Mouse (Mus musculus) kidney, postnatal 25 days (tissue): ENCODE measurements around the gene Unkl.

Experiments
- DNase-seq, 2 experiments: peaks; one replicate each; pipeline ENCODE4 v3.0.0; 2021; ENCODE audit warnings: mixed read lengths in 2 of 2

The Unkl gene

GRCm38 (mm10) chr17:25188150-25189031 lies at the start of gene Unkl:
Gene Unkl (plus strand): TSS chr17:25188397.
- peak; percentile 75 to 84 for DNase-seq

DNA sequence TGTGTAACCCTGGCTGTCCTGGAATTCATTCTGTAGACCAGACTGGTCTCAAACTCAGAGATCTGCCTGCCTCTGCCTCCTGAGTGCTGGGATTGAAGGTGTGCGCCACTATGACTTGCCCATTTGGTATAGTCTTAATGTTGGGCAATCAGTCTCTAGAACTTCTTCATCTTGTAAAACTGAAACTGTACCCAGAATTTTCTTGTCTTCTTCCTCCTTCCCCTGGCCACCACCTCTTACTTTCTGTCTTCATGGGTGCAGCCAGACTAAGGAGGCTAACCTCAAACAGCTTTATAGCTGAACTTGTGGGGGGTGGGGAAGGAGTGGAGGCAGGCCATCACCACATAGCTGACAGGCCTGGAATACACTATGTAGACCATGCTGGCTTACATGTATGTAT lies 49.4 kb upstream of the Unkl start:
- no peak for DNase-seq

DNA sequence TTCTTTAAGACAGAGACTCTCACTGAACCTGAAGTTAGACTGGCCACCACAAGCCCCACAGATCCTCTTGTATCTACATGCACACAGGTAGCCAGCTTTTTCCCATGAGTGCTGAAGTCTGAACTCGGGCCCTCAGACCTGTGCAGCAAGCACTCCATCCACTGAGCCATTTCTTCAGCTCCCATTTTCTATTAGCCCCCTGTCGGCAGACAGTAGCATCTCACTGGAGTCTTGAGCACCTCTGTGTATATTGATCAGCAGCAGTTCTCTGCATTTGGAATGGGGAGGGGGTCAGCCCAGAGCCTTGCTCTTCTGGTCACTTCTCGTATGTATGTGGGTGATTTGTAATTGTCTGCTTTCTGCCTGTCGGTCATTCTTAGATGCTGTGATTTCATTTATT lies 48.2 kb upstream of the Unkl start:
- DNase-seq, result no peak

DNA sequence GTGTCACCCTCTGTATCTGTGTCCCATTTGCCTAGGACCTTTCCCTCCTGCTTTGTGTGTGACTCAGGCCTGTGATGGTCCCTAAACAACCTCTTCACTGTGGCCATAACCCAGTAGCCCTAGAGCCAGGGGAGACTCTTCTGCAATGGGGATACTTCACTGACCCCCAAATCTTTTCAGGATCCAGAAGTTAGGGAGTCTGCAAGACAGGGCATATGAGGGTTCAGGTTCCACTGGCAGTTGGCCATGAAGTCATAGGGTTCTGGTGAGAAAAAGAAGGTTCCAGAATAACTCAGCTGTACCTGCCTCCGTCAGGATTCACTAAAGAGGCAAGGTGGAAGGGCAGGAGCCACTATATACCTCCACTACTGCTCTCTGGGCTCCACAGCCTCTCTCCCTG lies 26.0 kb upstream of the Unkl start, which contains the start of gene Ccdc154:
Ccdc154 (plus strand) TSS at position 301 of the 400 bp plus-strand sequence.
- no peak for DNase-seq

DNA sequence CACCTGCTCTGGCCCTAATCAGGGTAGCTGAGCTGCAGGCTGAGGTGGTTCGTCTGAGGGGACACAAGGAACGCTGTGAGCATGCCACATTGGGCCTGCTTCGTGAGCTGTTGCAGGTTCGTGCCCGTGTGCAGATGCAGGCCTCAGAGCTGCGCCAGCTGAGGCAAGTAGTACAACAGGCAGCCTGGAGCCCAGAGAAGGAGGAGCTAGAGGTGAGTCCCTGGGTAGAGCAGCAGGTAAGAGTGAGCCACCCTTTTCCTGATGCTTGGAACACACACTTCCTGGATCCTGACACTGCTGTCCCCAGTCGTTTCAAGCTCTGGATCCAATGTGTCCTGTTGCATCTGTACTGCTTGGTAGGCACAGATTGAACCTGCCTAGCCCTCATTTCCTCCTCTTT lies 24.8 kb upstream of the Unkl start:
- no peak for DNase-seq

GRCm38 (mm10) chr17:25164770-25165169 lies 23.4 kb upstream of the Unkl start:
- DNase-seq, result no peak

- DNase-seq, result no peak
Measured at GRCm38 (mm10) chr17:25165970-25166671, 22.1 kb upstream of the Unkl start.

GRCm38 (mm10) chr17:25169706-25170105 lies 18.5 kb upstream of the Unkl start:
- no peak for DNase-seq

DNA sequence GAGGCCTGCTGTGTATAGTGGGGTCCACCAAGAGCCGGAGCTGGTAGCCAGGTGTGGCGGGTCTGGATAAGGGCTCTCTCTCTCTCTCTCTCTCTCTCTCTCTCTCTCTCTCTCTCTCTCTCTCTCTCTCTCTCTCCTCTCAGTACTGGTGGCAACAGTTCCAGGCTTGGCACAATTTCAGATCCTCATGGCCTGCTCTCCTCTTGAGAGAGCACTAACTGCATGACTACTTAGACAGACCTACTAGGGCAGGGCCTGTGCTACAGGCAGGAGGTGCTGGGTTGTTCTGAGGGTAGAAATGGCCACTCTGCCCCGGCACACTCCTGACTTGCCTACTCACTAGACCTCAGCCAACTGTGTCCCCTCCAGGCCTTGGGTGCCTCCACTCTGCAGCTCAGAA lies 15.6 kb upstream of the Unkl start:
- DNase-seq, result no peak

DNA sequence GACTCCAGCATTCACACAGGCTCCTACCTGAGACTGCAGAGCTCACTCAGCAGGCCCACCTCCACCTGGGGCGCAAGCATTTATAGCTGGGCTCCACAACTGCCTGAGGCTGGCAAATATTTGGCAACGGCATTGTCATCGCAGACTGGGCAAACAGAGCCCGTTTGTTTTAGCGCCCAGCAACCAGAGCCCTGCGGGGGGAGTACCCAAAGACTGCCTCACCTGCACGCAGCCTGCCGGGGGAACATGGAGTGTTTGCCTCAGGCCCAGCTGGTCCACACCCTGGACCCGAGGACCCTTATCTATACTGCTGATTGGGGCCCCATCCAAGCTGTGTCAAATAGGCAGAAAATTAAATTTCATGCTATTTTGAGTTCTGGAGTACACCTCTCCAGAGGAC lies 12.8 kb upstream of the Unkl start, which contains the start of gene Gm38655:
Gm38655 (minus strand) TSS at position 61 of the 400 bp plus-strand sequence.
- no peak for DNase-seq

DNA sequence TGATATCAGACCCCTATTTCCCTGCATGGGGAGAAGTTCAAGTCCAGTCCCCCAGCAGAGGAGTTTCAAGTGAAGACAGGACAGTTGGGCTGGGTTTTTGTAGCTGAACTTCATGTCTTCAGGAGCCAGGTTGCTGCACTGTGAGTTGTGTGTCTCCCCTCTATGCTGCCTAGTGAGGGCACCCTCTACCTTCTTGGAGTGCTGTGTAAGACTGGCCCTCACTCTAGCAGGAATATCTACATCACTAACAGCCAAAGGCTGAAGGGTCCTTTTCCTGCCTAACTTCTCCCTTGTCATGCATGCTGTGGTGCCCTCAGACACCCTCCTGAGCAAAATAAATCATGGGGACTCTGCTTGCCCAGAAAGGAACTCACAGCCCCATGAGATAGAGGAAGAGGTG lies 5.0 kb upstream of the Unkl start:
- no peak for DNase-seq

- peak; percentile 99 for DNase-seq
Measured at GRCm38 (mm10) chr17:25184129-25184691, 4.0 kb upstream of the Unkl start, which contains the start of gene BC003965. Gene BC003965 (plus strand): TSS chr17:25184554.

DNA sequence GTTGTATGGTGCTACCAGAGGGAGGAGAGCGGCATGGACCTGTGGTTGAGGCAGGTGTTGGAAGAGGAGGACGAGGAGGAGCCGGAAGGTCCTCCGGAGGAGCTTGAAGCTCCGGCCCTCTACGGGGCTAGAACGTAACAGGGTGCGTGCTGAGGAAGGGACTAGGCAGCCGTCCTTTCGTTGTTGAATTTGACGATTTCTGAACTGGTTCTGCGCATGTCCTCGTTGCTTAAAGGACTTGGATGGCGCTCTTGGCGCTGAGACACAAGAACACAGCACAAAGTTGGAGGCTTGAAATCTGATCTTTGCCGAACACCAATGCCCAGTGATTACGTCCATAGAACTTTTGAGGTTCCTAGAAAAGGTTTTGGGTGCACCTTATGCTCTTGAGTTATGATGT lies 3.2 kb upstream of the Unkl start:
- DNase-seq, result no peak

DNA sequence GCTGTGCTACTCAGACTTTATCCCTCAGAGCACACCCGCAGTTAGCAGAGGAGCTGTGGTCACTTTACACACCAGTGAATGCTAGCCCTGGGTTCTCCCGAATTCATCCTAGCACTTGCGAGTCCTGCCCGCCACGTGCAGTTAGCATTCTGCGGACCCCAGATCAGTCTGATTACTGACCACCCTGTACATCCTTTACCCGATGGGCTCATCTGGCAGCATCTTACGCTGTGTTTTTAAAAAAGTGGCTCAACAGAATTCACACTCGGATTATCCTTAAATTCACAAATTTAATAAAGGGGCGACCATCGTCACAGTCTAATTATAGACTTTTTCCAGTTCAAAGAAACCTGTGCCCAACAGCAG lies 430 bp upstream of the Unkl start:
- no peak for DNase-seq

DNA sequence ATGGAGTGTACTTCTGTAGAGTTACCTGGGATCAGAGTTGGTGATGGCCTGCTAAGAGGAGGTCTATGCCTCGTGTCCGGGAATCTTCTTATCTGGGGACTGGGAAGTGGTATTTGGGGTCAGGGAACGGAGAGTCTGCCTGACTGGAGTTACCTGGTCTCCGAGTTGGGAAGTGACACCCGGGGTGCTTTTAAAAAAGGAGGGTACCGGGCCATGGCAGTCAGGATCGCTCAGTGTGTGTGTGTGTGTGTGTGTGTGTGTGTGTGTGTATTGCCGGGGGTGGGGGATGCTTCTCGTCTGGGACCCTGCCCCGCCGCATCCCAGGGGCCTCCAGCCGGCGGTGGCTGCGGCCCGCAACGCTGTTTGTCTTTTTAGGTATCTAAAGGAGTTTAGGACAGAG lies 894 bp downstream of the Unkl start:
- no peak for DNase-seq

DNA sequence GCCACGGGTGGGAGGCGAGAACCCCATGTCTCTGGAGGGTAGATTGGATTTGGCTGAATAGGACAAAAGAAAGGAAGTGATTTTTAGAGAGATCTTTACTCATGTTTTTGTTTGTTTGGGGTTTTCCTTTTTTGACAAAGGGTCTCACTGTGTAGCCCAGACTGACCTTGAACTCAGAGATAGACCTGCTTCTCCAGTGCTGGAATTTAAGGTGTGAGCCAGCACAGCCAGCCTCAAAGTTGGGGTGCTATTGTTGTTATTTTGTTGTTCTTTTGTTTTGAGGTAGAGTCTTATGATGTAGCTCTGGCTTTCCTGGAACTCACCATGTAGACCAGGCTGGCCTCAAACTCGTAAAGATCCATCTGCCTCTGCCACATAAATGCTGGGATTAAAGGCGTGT lies 14.2 kb downstream of the Unkl start:
- DNase-seq, result no peak

DNA sequence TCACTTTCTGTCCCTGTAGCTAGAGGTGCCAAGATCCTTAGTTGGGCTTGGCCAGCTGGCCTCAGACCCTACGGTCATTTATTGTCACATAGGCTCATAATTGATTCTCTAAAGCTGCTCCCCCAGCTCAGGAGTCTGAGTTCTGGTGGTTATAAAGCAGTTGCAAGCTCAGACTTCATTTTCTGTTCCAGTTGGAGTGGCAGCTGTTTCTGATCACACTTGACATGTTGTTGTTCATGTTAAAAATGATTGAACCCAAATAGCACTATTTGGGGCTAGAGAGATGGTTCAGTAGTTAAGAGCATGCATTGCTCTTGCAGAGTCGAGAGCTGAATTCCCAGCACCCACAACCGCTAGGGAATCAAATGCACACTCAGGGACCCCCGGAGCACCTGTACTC lies 21.8 kb downstream of the Unkl start:
- DNase-seq, result no peak

DNA sequence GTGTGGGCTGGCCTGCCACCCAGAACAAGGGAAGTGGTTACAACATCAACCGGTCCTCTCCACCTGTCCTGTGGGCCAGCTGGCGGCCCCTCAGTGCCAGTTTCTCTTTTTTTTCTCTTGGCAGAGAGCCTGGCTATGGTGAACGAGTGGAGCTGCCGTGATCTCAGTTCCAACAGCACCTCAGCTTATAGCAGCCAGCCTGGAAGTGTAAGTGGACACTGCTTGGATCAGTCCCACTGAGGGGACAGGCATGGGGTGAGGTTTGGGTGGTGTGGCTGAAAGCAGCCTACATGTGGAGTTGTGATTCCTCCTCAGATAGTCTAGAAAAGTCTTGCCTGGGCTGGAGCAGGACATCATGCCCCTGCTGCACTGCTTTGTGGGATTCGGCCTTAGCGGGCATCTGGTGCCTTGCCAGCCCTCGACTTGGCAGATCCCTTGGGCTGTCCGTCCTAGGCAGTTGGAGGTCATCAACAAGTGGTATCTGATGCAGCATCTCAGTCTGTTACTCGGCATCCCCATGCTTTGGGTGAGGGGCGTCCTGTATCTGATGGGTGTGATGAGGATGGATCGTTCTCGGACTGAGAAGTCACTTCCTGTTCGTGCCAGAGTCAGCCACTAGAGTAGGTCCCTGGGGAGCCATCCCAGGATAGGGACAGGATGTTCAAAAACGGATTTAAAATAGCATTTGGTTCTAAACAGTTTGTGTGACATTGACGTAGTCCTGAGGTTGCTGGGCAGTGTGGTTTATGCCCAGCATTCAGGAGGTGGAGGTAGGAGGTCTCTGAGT lies 22.7 kb downstream of the Unkl start:
- DNase-seq, result peak; percentile 76 to 84

GRCm38 (mm10) chr17:25211705-25212104 lies 23.5 kb downstream of the Unkl start:
- DNase-seq, result no peak

- no peak for DNase-seq
Measured at GRCm38 (mm10) chr17:25215431-25215830, 27.2 kb downstream of the Unkl start.

- DNase-seq, result no peak
Measured at GRCm38 (mm10) chr17:25218967-25219366, 30.8 kb downstream of the Unkl start.

DNA sequence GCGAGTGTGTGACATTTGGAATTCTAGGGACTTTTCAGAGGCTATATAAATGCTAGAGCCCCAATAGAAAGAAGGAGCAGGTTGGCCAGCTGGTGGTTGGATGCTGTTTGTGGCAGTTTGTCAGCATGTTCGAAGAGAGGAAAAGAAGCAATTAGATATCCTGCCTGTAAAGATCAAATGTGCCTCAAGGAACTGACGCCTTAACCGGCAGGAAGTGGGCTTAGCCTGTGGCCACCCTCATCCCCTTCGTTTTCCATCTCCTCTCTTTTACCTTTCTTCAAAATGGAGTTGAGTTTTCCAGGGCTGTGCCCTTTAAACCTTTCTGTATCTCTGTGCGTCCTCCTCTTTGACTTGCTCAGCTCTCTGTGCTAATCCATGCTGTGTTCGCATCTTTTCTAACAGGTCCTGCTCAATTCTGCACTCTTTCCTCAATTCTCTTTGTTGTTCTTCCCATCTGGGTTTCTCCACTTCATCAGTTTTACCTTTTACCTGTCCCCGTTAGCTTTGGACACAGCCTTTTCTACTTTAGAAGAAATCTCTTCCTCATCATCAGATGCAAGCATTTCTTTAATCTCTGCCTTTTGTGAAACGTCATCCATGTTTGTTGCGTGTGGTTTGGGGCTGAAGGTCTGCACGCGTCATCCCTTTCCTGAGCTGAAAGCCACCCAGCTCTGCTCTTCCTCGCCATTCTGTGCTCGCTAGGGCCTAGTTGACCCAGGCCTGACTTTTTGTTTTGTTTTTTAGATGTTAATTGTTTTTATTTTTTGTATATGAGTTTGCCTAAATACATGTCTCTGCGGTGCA lies 31.5 kb downstream of the Unkl start:
- DNase-seq, result no peak
